Mouse (Mus musculus) cerebellum, postnatal 10 days (tissue): ENCODE data around the gene Olfr282.
"Not testable (repeated sequence)": the region's sequence is repeated elsewhere in the genome, so short reads cannot be mapped to it uniquely, and the experiment has no call there.

Source experiments
- DNase-seq, 2 experiments: peaks; one replicate each; pipeline ENCODE4 v3.0.0; 2021; ENCODE audit warnings: mixed read lengths in 2 of 2

The Olfr282 gene

GRCm38 (mm10) chr15:98430925-98431324 is at the start of gene Olfr282:
TSS of gene Olfr282 (plus strand) at chr15:98431225.
- not testable (repeated sequence) for DNase-seq

GRCm38 (mm10) chr15:98387621-98388020 is 43.4 kb upstream of the Olfr282 start:
- DNase-seq = peak; percentile 14 to 25

- DNase-seq = peak; percentile 90
Observed at GRCm38 (mm10) chr15:98389796-98390195, 41.2 kb upstream of the Olfr282 start.

GRCm38 (mm10) chr15:98391081-98391902 is 39.7 kb upstream of the Olfr282 start:
- peak; percentile 26 to 47 for DNase-seq

GRCm38 (mm10) chr15:98391903-98392187 is 39.2 kb upstream of the Olfr282 start:
- DNase-seq = peak; percentile 30 to 52

- no peak for DNase-seq
Observed at GRCm38 (mm10) chr15:98397136-98397535, 33.9 kb upstream of the Olfr282 start.

GRCm38 (mm10) chr15:98402356-98402755 is 28.7 kb upstream of the Olfr282 start:
- DNase-seq = no peak

- DNase-seq = peak; percentile 58 to 64
Observed at GRCm38 (mm10) chr15:98408406-98409060, 22.5 kb upstream of the Olfr282 start.

GRCm38 (mm10) chr15:98409635-98410034 is 21.4 kb upstream of the Olfr282 start:
- peak; percentile 16 to 23 for DNase-seq

- DNase-seq = no peak
Observed at GRCm38 (mm10) chr15:98410249-98410648, 20.8 kb upstream of the Olfr282 start.

- DNase-seq = no peak
Observed at GRCm38 (mm10) chr15:98415996-98416395, 15.0 kb upstream of the Olfr282 start.

- not testable (repeated sequence) for DNase-seq
Observed at GRCm38 (mm10) chr15:98416802-98417201, 14.2 kb upstream of the Olfr282 start.

- peak; percentile 20 to 22 for DNase-seq
Observed at GRCm38 (mm10) chr15:98417285-98417684, 13.7 kb upstream of the Olfr282 start.

GRCm38 (mm10) chr15:98418096-98418495 is 12.9 kb upstream of the Olfr282 start:
- no peak for DNase-seq

GRCm38 (mm10) chr15:98420897-98421296 is 10.1 kb upstream of the Olfr282 start:
- DNase-seq = no peak

GRCm38 (mm10) chr15:98424326-98424725 is 6.7 kb upstream of the Olfr282 start:
- no peak for DNase-seq

- DNase-seq = no peak
Observed at GRCm38 (mm10) chr15:98424753-98425152, 6.3 kb upstream of the Olfr282 start.

GRCm38 (mm10) chr15:98425188-98425587 is 5.8 kb upstream of the Olfr282 start:
- no peak for DNase-seq

GRCm38 (mm10) chr15:98444561-98444960 is 13.5 kb downstream of the Olfr282 start:
- no peak for DNase-seq

- DNase-seq = peak; percentile 14 to 28
Observed at GRCm38 (mm10) chr15:98448521-98448920, 17.5 kb downstream of the Olfr282 start.

- no peak for DNase-seq
Observed at GRCm38 (mm10) chr15:98452288-98452687, 21.3 kb downstream of the Olfr282 start, which contains the start of gene Olfr281. TSS of gene Olfr281 (plus strand) at chr15:98452588.

- DNase-seq = no peak
Observed at GRCm38 (mm10) chr15:98469596-98469995, 38.6 kb downstream of the Olfr282 start, which contains the start of gene OR5BS1P. TSS of gene OR5BS1P (plus strand) at chr15:98469896.

- DNase-seq = no peak
Observed at GRCm38 (mm10) chr15:98471539-98471938, 40.5 kb downstream of the Olfr282 start.

- DNase-seq = no peak
Observed at GRCm38 (mm10) chr15:98474958-98475357, 43.9 kb downstream of the Olfr282 start.
